Mouse (Mus musculus) neural tube, embryonic 12.5 days (tissue): ENCODE measurements at regions not wholly inside any gene's neighbourhood (a gene's known extent, or its start where the extent isn't known, plus 50 kb on each side); places are given as distances from the start of the nearest gene placed in this dataset.

ENCODE experiments used
- ATAC-seq: fragments of 200-750 bp; cut with Nextera tagmentation; 2 replicates; pipeline ENCODE4 v1.8.0; 2017; ENCODE audit warnings: low read depth, mild to moderate bottlenecking, moderate TSS enrichment, moderate library complexity; ENCODE audit not compliant: low FRiP score
- H3K27ac ChIP-seq: fragments of 300-500 bp; sonication (generic); 2 replicates; pipeline ENCODE4 v1.5.1; 2016
- H3K27me3 ChIP-seq: fragments of 300-500 bp; sonication (generic); replicated peaks from 2 replicates; pipeline ENCODE4 v1.6.1; 2016; ENCODE audit warnings: mild to moderate bottlenecking
- H3K36me3 ChIP-seq: fragments of 300-500 bp; sonication (generic); 2 replicates; pipeline ENCODE4 v1.6.1; 2016; ENCODE audit warnings: mild to moderate bottlenecking
- H3K4me1 ChIP-seq: fragments of 300-500 bp; sonication (generic); 2 replicates; pipeline ENCODE4 v1.6.1; 2016
- H3K4me2 ChIP-seq: fragments of 300-500 bp; sonication (generic); replicated peaks from 2 replicates; pipeline ENCODE4 v1.6.1; 2016; ENCODE audit warnings: mild to moderate bottlenecking
- H3K4me3 ChIP-seq: fragments of 300-500 bp; sonication (generic); 2 replicates; pipeline ENCODE4 v1.5.1; 2016
- H3K9ac ChIP-seq: fragments of 300-500 bp; sonication (generic); 2 replicates; pipeline ENCODE4 v1.6.1; 2016; ENCODE audit warnings: mild to moderate bottlenecking
- H3K9me3 ChIP-seq: fragments of 300-500 bp; sonication (generic); 2 replicates; pipeline ENCODE4 v1.6.1; 2016; ENCODE audit warnings: mild to moderate bottlenecking
- WGBS: fragments of 180-500 bp; shearing (Covaris S2); methylation state at CpG from one replicate; pipeline ENCODE4 v1.1.7; 2016; 5-methylcytosine and 5-hydroxymethylcytosine counted together

DNA sequence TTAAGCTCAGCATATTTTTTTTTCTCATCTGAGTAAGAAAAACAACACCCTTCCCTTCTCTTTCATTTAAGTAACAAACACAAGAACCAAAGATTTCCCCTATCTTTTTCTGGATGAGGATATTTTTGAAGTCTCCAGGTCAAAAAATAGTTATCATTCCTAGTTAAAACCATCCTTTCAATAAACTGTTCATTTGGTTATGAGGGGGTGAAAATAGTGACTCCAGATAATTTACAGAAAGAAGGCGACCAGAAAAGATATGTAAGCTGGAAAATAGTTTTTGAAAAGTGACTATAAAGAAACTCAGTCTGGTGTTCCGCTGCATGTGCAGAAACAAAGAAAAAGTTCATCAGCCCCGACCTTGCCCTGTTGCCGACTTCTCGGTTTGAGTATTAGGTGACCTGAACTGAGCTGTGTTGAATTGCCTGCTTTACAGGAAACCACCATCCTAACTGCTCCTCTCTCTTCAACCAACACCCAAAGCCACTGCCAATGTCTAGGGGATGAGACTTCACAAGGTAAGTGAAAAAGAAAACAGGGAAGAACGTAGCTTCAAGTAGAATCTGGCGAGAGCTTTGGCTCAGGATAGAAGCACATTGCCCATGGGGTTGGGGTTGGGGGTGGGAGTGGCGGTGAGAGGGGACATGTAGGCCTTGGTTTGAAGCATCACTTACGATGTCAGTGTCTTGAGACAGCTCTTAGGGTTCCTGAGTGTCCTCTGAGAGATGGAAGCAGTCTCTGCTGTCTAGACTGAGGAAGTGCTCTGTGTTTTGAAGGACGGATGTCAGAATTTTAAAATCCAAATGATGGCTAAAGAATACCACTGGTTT lies 104.6 kb downstream of the Ube2e3 start:
- WGBS = 88% methylated on average over 10 of the region's 10 CpGs
- Histone ChIP-seq H3K4me3 (no peak overlapping the region), H3K4me1 (no peaks in the 10 kb centered on the region), H3K27me3 (no peaks in the 10 kb centered on the region), H3K36me3 (no peaks in the 10 kb centered on the region), H3K9ac (no peak overlapping the region), H3K9me3 (no peaks in the 10 kb centered on the region), H3K4me2 (no peak overlapping the region), H3K27ac (no peak overlapping the region)
- ATAC-seq = no peak

DNA sequence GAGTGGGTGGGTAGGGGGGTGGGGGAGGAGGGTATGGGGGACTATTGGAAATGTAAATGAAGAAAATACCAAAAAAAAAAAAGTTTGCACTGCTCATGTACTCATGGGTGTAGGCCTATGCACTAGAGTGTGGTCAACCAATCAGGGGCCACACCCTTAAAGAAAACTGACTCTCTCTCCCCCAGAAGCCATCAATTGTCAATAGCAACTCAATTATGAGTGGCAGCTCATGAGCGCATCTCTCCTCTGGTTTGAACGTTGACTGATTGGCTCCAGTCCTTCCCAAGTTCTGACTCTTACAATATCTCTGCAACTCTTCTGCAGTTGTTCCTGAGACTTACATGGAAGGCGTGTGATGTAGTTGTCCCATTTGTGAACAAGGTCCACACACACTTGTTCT lies 105.9 kb downstream of the Ube2e3 start:
- no peaks in the 10 kb centered on the region for H3K27me3 ChIP-seq
- H3K4me1 ChIP-seq = no peaks in the 10 kb centered on the region
- no peak overlapping the region for H3K4me3 ChIP-seq
- no peak overlapping the region for H3K9ac ChIP-seq
- no peaks in the 10 kb centered on the region for H3K9me3 ChIP-seq
- no peaks in the 10 kb centered on the region for H3K36me3 ChIP-seq
- ATAC-seq = no peak
- H3K4me2 ChIP-seq = no peak overlapping the region
- no peak overlapping the region for H3K27ac ChIP-seq
- WGBS = 92% methylated on average over 3 of the region's 3 CpGs

DNA sequence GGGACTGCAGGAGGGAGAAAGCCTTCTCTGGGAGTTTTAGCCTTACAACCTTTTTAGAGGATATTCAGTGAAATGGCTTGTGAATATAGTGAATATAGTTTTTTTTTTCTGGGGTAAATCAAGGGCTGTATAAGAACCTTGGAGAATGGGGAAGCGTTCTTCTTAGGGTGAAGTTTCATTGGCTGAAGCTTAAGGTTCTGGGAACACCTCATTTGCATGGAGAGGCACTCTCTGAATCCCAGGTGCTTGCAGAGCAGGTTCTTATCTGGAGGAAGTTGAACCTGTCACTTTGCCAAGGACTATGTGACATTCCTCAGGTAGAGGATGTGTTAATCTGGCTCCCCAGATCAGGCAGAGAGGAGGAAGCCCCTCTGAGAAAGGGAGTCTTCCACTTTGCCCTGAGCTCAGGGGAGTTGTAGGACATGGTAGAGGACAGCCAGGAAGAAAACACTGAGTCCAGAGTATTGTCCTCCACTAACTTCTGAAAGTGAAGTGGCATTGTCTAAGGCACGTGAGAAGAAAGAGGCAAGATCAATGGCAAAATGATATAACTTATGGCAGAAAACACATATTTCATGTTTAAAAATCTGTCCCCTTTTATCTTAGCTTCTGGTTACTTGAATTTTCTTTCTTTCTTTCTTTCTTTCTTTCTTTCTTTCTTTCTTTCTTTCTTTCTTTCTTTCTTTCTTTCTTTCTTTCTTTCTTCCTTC lies 106.9 kb downstream of the Ube2e3 start:
- no peak for ATAC-seq
- Histone ChIP-seq H3K36me3 (no peaks in the 10 kb centered on the region), H3K27ac (no peak overlapping the region), H3K4me2 (no peak overlapping the region), H3K4me3 (no peak overlapping the region), H3K9me3 (no peaks in the 10 kb centered on the region), H3K27me3 (no peaks in the 10 kb centered on the region), H3K9ac (no peak overlapping the region), H3K4me1 (no peaks in the 10 kb centered on the region)
- 76% methylated on average over 2 of the region's 2 CpGs for WGBS

DNA sequence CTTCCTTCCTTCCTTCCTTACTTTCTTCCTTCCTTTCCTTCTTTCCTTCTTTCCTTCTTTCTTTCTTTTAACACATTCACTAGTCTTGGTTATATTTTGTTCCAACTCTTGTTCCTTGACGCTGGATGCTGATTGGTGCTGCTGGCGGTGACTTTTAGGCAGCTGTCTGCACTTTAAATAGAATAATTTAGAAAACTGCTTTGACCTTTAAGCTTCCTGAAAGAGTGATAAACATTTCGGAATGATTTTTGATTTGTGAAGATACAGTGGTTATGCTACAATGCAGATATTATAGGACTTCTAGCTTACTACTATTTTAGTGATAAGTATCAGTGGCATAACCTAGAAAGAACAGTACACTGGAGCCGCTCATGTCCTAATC lies 107.5 kb downstream of the Ube2e3 start:
- Histone ChIP-seq H3K9ac (no peak overlapping the region), H3K4me1 (no peaks in the 10 kb centered on the region), H3K4me3 (no peak overlapping the region), H3K4me2 (no peak overlapping the region), H3K27ac (no peak overlapping the region), H3K9me3 (no peaks in the 10 kb centered on the region), H3K36me3 (no peaks in the 10 kb centered on the region), H3K27me3 (no peaks in the 10 kb centered on the region)
- 93% methylated on average over 4 of the region's 4 CpGs for WGBS
- no peak for ATAC-seq

DNA sequence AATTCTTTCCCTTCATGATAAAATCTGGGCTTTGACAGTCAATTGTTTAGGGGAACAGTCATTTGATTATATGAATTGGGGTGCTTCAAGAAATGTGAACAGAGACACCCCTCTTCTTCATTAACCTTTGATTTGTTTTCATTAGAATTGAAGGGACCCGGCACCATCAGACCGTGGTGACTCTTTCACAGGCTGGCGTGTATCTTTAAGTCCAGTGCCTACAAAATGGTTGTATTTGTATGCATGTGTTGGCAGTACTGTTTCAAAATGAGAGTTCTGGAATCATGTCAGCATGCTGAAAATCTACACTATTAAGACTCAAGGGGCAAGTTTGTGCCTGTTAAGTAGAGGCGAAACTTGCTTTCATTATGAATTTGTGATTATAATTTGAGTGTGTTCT lies 108.2 kb downstream of the Ube2e3 start:
- no peaks in the 10 kb centered on the region for H3K36me3 ChIP-seq
- no peaks in the 10 kb centered on the region for H3K9me3 ChIP-seq
- H3K27ac ChIP-seq = no peak overlapping the region
- H3K4me3 ChIP-seq = no peak overlapping the region
- 94% methylated on average over 4 of the region's 4 CpGs for WGBS
- no peak for ATAC-seq
- no peaks in the 10 kb centered on the region for H3K4me1 ChIP-seq
- H3K27me3 ChIP-seq = no peaks in the 10 kb centered on the region
- H3K4me2 ChIP-seq = no peak overlapping the region
- no peak overlapping the region for H3K9ac ChIP-seq

DNA sequence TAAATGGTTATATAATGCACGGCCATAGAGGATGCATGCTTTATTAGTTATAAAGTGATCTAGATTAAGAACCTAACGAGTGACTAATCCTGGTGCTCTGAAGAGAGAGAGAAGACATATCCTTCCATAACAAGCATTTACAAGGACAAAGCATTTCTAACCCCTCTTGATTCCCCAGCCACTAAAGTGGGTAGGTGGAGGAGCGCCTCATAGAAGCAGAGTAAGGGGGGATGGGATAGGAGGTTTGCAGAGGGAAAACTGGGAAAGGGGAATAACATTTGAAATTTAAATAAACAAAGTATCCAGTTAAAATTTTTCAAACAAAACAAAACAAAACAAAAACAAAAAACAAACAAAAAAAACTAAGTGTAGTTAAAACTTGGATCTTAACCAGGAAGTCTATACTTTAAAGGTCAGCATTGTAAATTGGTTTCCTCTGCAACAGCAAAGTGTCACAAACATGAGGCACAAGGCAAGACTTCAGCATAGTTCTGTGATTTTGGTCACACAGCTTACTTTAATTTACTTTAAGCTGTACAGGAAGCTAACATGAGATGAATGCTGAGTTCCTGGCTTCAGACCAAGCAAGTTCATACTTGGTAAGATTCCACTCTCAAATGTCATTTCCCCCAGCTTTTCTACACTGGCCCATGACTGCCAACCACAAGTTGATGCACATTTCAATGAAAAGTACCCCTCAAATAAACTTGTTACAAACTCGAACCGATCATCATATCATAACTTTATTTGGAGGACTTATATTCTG lies 109.9 kb downstream of the Ube2e3 start:
- H3K36me3 ChIP-seq = no peaks in the 10 kb centered on the region
- no peaks in the 10 kb centered on the region for H3K4me1 ChIP-seq
- no peak overlapping the region for H3K4me3 ChIP-seq
- H3K27ac ChIP-seq = no peak overlapping the region
- H3K4me2 ChIP-seq = no peak overlapping the region
- no peak overlapping the region for H3K9ac ChIP-seq
- no peaks in the 10 kb centered on the region for H3K27me3 ChIP-seq
- 86% methylated on average over 5 of the region's 5 CpGs for WGBS
- ATAC-seq = no peak
- H3K9me3 ChIP-seq = no peaks in the 10 kb centered on the region

DNA sequence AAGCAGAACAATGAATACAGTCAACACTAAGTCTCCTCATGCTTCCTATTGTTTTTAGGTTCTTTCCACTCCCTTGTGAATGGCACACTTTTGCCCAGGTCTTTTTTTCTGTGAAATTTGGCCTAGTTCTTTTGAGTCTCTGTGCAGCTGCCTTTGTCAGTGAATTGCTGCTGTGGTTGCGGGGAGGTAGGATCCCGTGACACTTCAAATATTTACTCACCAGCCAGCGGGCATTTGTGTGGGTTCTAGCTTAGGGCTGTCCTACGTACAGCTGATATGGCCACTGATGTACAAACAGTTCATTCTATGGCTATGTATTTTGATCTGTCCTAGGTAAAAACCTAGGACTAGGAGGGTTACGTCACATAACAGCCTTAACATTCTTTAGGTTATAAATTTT lies 112.1 kb downstream of the Ube2e3 start:
- ATAC-seq = no peak
- Histone ChIP-seq H3K9me3 (no peaks in the 10 kb centered on the region), H3K9ac (no peak overlapping the region), H3K27ac (no peak overlapping the region), H3K36me3 (no peaks in the 10 kb centered on the region), H3K4me3 (no peak overlapping the region), H3K4me1 (no peaks in the 10 kb centered on the region), H3K4me2 (no peak overlapping the region), H3K27me3 (no peaks in the 10 kb centered on the region)
- 77% methylated on average over 5 of the region's 5 CpGs for WGBS

DNA sequence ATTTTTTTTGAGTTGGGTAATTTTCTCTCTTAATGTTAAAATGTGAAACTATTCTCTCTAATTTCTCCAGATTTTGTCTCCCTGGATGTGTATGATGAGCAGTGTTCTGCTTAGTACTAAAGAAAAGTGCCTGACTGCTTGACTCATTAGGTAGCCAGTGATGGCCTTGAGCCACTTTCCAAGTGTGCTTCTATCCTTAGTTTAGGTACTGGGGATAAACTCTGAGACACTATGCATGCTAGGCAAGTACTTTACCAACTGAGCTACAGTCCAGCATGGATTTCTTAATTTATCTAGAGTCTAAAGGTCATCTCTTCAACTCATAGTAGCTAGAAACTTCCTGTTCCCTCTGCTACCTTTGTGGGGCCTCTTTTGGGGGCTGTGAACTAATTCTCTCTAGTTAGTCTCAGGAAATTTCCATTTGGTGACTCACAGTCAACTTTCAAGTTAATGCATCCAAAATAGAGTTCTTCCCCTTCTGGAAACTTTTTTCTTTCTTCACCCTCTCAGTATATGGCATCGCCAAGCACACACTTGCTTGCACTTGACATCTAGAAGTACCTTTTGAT lies 112.8 kb downstream of the Ube2e3 start:
- H3K4me3 ChIP-seq = no peak overlapping the region
- H3K36me3 ChIP-seq = no peaks in the 10 kb centered on the region
- no peaks in the 10 kb centered on the region for H3K9me3 ChIP-seq
- no peak overlapping the region for H3K9ac ChIP-seq
- H3K27ac ChIP-seq = no peak overlapping the region
- WGBS = 100% methylated on average over 1 of the region's 1 CpGs
- H3K4me1 ChIP-seq = no peaks in the 10 kb centered on the region
- no peak overlapping the region for H3K4me2 ChIP-seq
- no peak for ATAC-seq
- H3K27me3 ChIP-seq = no peaks in the 10 kb centered on the region

DNA sequence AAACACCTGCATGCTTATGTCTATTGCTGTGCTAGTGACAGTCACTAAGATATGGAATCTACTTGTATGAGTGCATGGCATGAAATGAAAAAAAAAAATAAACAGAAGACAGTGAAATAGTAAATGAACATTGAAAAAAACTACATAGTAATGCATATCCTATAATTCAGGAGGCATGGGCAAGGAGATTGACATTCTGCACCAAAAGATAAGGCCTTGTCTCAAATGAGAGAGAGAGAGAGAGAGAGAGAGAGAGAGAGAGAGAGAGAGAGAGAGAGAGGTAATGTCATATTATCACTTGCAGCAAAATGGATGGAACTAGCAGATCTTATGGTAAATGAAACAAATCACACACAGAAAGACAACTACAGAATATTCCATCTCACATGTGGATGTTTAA lies 115.4 kb downstream of the Ube2e3 start:
- Histone ChIP-seq H3K4me3 (no peak overlapping the region), H3K9ac (no peak overlapping the region), H3K4me2 (no peak overlapping the region), H3K9me3 (no peaks in the 10 kb centered on the region), H3K27me3 (no peaks in the 10 kb centered on the region), H3K4me1 (no peaks in the 10 kb centered on the region), H3K36me3 (no peaks in the 10 kb centered on the region), H3K27ac (no peak overlapping the region)
- ATAC-seq = no peak

DNA sequence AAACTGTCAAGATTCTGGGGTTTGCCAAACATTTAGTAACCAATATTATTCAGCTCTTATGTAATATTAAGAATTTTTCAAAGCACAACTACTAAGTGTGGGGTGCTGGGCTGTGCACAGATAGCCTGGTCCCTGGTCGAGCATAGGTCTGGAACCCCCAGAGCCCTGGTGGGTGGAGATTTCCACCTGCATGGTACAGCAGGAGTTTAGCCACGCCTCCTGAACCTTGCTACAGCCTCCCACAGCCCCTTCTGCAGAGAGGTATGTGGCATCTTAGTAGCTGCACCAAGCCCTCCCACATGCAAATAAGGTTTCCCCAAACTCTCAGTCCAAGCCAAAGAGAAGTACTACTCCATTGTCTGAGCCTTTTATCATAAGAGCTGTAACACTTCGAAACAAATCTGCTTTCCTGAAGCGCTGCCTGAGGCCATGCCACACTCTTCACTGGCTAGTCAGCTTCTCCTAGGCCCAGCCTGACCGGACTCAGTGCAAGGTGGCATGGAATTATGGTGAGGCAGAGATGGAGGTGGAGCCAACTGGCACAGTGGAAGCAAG lies 116.1 kb downstream of the Ube2e3 start:
- no peak overlapping the region for H3K4me2 ChIP-seq
- ATAC-seq = no peak
- H3K27ac ChIP-seq = no peak overlapping the region
- H3K36me3 ChIP-seq = no peaks in the 10 kb centered on the region
- no peak overlapping the region for H3K4me3 ChIP-seq
- 64% methylated on average over 5 of the region's 5 CpGs for WGBS
- no peaks in the 10 kb centered on the region for H3K4me1 ChIP-seq
- no peaks in the 10 kb centered on the region for H3K9me3 ChIP-seq
- no peak overlapping the region for H3K9ac ChIP-seq
- no peaks in the 10 kb centered on the region for H3K27me3 ChIP-seq

DNA sequence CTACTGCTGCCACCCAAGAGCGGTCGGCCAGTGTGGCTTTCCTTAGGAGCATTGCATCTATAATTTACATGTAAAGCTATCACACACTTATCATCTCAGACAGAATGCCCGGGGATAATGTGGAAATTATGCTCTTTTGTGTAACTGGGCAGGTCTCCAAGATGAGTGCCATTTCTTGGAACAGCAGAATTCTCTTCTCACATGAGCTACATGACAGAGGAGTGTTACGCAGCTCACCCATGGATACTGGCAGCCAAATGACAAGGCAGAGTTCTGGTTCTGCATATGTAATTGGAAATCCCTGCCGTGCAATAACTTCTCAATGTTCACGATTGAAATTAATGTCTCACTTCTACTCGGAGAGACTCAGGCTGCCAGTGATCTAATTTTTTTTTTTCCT lies 119.1 kb downstream of the Ube2e3 start:
- Histone ChIP-seq H3K9me3 (no peaks in the 10 kb centered on the region), H3K4me1 (no peaks in the 10 kb centered on the region), H3K4me3 (no peak overlapping the region), H3K9ac (no peak overlapping the region), H3K27ac (no peak overlapping the region), H3K4me2 (no peak overlapping the region), H3K27me3 (no peaks in the 10 kb centered on the region), H3K36me3 (no peaks in the 10 kb centered on the region)
- WGBS = 79% methylated on average over 7 of the region's 7 CpGs
- ATAC-seq = no peak

DNA sequence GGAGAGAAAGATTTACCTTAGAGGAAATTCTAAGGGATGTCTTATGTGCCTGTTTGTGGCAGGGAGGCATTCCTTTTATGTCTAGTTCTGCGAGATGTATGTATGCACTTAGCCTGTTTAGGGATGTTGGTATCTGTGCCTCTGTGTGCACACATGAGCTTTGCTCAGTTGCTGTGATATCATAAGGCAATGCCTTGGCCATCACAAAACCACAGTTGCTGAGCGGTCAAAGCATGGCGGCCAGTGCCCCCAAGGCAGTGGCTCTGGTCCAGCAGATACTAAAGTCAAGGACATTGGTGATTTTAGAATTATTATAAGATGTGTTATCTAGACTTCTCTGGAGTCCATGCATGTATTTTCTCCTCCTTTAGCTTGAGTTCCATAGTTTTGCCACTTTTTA lies 119.5 kb downstream of the Ube2e3 start:
- ATAC-seq = no peak
- no peak overlapping the region for H3K4me3 ChIP-seq
- H3K27ac ChIP-seq = no peak overlapping the region
- H3K9ac ChIP-seq = no peak overlapping the region
- 98% methylated on average over 3 of the region's 3 CpGs for WGBS
- H3K9me3 ChIP-seq = no peaks in the 10 kb centered on the region
- no peaks in the 10 kb centered on the region for H3K36me3 ChIP-seq
- no peaks in the 10 kb centered on the region for H3K27me3 ChIP-seq
- H3K4me2 ChIP-seq = no peak overlapping the region
- no peaks in the 10 kb centered on the region for H3K4me1 ChIP-seq
